Mouse (Mus musculus) naive thymus-derived CD4-positive, alpha-beta T cell, adult 5 months (primary cell): Measurements from ENCODE around the gene Nolc1. TPM values are rescaled to one million over a fixed set of nuclear protein-coding genes. Genes with fewer than 3 reads are reported as not detected.

Experiments used
- polyA plus RNA-seq: library from polyadenylated mRNA; unstranded; fragments of 100-300 nt; shearing (Covaris generic); gene quantifications from one replicate; pipeline ENCODE4 v1.2.1, GENCODE M21; 2017

The Nolc1 gene
- polyA plus RNA-seq: 114 TPM

GRCm38 (mm10) chr19:46075616-46076607, at the start of gene Nolc1:
TSS of gene Nolc1 (plus strand) at chr19:46075863.

GRCm38 (mm10) chr19:46044271-46044992, 31.2 kb upstream of the Nolc1 start, which contains the start of gene Pprc1:
TSS of gene Pprc1 (plus strand) at chr19:46044886.

GRCm38 (mm10) chr19:46044993-46045695, 30.5 kb upstream of the Nolc1 start, which contains the start of gene Ldb1:
TSS of gene Ldb1 (minus strand) at chr19:46045214.

GRCm38 (mm10) chr19:46131694-46132525, 56.2 kb downstream of the Nolc1 start, which contains the start of gene Elovl3:
TSS of gene Elovl3 (plus strand) at chr19:46131897.

Other genes with a start within 250 kb of the Nolc1 start
- 14.8 TPM for gene Armh3, start 77.4 kb upstream of the Nolc1 start, polyA plus RNA-seq
- gene Hps6, start 72.4 kb upstream of the Nolc1 start, polyA plus RNA-seq: 5.8 TPM
- gene Pprc1, start 31.0 kb upstream of the Nolc1 start, polyA plus RNA-seq: 67.9 TPM
- gene Ldb1, start 30.6 kb upstream of the Nolc1 start, polyA plus RNA-seq: 317 TPM
- gene Elovl3, start 56.0 kb downstream of the Nolc1 start, polyA plus RNA-seq: not detected
- gene Pitx3, start 72.5 kb downstream of the Nolc1 start, polyA plus RNA-seq: not detected
- gene Gbf1, start 76.6 kb downstream of the Nolc1 start, polyA plus RNA-seq: 63.1 TPM
- gene Nfkb2, start 228.5 kb downstream of the Nolc1 start, polyA plus RNA-seq: 117 TPM